In genomic region chr1:153652938-153653623, GRCm38 (mm10) we compare ENCODE assay signal across 8 mouse cellular contexts. TPM values are rescaled to one million over a fixed set of nuclear protein-coding genes. Genes with fewer than 3 reads are reported as not detected.
DNase-seq lines count a peak whose midpoint lies in the region; ATAC-seq and TF ChIP-seq lines count a peak whose summit lies in the region.

Rgs8 (plus strand) TSS chr1:153653025.

- under 1% methylated on average over 26 of the region's 26 CpGs for WGBS in embryonic facial prominence, embryonic 10.5 days

- ATAC-seq in megakaryocyte progenitor cell, adult 5-6 weeks (replicated peaks; ENCODE audit: poor library complexity) = peak; percentile 58

- TF ChIP-seq POLR2A in ES-Bruce4 (IDR thresholded peaks at IDR 0.05; ENCODE audit: insufficient read depth, low read length) = no peak

- no peak for DNase-seq in gastrocnemius, adult 2 months
- no peak for DNase-seq in gastrocnemius, postnatal 36 days
- peak; percentile 72 for DNase-seq in embryonic facial prominence, embryonic 10.5 days (ENCODE audit: low spot score)
- DNase-seq in kidney, postnatal 4 days = peak; percentile 59 to 72
- no peak for DNase-seq in thymus, postnatal 25 days
- no peak for DNase-seq in urinary bladder, adult 2 months (ENCODE audit: low spot score)

- no peaks in the 10 kb centered on the region for H3K36me3 ChIP-seq in ES-Bruce4 (ENCODE audit: control insufficient read depth, insufficient read depth, low read length, poor library complexity, severe bottlenecking)
- H3K36me3 ChIP-seq in embryonic facial prominence, embryonic 10.5 days (replicated peaks) = no peaks in the 10 kb centered on the region

- no peaks in the 10 kb centered on the region for H3K4me1 ChIP-seq in ES-Bruce4 (ENCODE audit: control insufficient read depth, insufficient read depth, low read length)
- peaks cover 25% of the 10 kb centered on the region for H3K4me1 ChIP-seq in embryonic facial prominence, embryonic 10.5 days

- intact Hi-C loops in gastrocnemius, adult 2 months (cut with DNase I) = no loop called here
- intact Hi-C loops in gastrocnemius, postnatal 36 days (cut with DNase I) = no loop called here

- H3K9me3 ChIP-seq in ES-Bruce4 (replicated peaks; ENCODE audit: control insufficient read depth, insufficient read depth, low read length, poor library complexity, severe bottlenecking) = no peaks in the 10 kb centered on the region
- no peaks in the 10 kb centered on the region for H3K9me3 ChIP-seq in embryonic facial prominence, embryonic 10.5 days

- no peak within 1 kb of the TSS for H3K27ac ChIP-seq in gastrocnemius, adult 2 months
- H3K27ac ChIP-seq in ES-Bruce4 (ENCODE audit: insufficient read depth, low read length) = no peak within 1 kb of the TSS
- peak within 1 kb of the TSS; percentile 58 for H3K27ac ChIP-seq in embryonic facial prominence, embryonic 10.5 days (replicated peaks)

- peak within 1 kb of the TSS; percentile 46 for H3K4me3 ChIP-seq in gastrocnemius, adult 2 months
- peak within 1 kb of the TSS; percentile 46 for H3K4me3 ChIP-seq in ES-Bruce4 (ENCODE audit: low read depth, low read length)
- peak within 1 kb of the TSS; percentile 60 for H3K4me3 ChIP-seq in embryonic facial prominence, embryonic 10.5 days

- TF ChIP-seq CTCF in gastrocnemius, adult 2 months (IDR thresholded peaks at IDR 0.05) = no peak
- no peak for TF ChIP-seq CTCF in ES-Bruce4 (IDR thresholded peaks at IDR 0.05; ENCODE audit: low read depth, low read length)

- no peak for TF ChIP-seq EP300 in ES-Bruce4 (IDR thresholded peaks at IDR 0.05; ENCODE audit: insufficient read depth, low read depth, low read length)

- H3K9ac ChIP-seq in ES-Bruce4 (ENCODE audit: low read depth, poor library complexity, severe bottlenecking) = no peak within 1 kb of the TSS

- H3K27me3 ChIP-seq in ES-Bruce4 (ENCODE audit: control insufficient read depth, insufficient read depth, low read length, poor library complexity, severe bottlenecking) = no peaks in the 10 kb centered on the region
- H3K27me3 ChIP-seq in embryonic facial prominence, embryonic 10.5 days (replicated peaks; ENCODE audit: low read depth, poor library complexity, severe bottlenecking) = peaks cover 62% of the 10 kb centered on the region

RNA-seq across cellular contexts. Expression of gene Rgs8, which starts in this region (rescaled TPM):
- total RNA-seq in gastrocnemius, adult 2 months (2021) = not detected
- under 1 TPM in 1 of 2 experiments, not detected in 1; 0.05 TPM for total RNA-seq in gastrocnemius, postnatal 36 days (2021)
- polyA plus RNA-seq in ES-Bruce4 (2011; ENCODE audit: insufficient read depth, insufficient read length, low read depth, missing spikeins) = 0.10 TPM in 1 of 2 replicates, not detected in the other
- 2.3 and 2.6 TPM in 2 replicates for polyA plus RNA-seq in embryonic facial prominence, embryonic 10.5 days (2016; fragmentation: Nextera tagmentation; extraction: Ambion mirVana)
- total RNA-seq in megakaryocyte progenitor cell, adult 5-6 weeks (2015) = 0.17 and 1.1 TPM in 2 replicates
- total RNA-seq in megakaryocyte progenitor cell, adult 5-6 weeks (2017) = 0.25 and 0.37 TPM in 2 replicates
- polyA plus RNA-seq in urinary bladder, adult 2 months (2012; rRNA removed) = 0.03 TPM in 1 of 2 replicates, not detected in the other

Comparison
In these comparisons a context has a peak if more than half of its experiments do, and no peak if none do; other contexts are left out.
1. DNase-seq: peak in embryonic facial prominence, embryonic 10.5 days (single experiment) and kidney, postnatal 4 days (2 of 2); none in gastrocnemius, adult 2 months (single experiment), gastrocnemius, postnatal 36 days (0 of 2), thymus, postnatal 25 days (single experiment) and urinary bladder, adult 2 months (single experiment).
2. Peak in every context shown above with its lines, with median percentiles within 50 percentile points of each other: H3K4me3 ChIP-seq.